Mouse (Mus musculus) embryonic facial prominence, embryonic 15.5 days (tissue): ENCODE measurements around the gene Aco1. TPM values are rescaled to one million over a fixed set of nuclear protein-coding genes. Genes with fewer than 3 reads are reported as not detected.
A peak's percentile ranks its signal among the peaks of the same experiment; 100 is the strongest.

Experiments used
- ATAC-seq: fragments of 200-750 bp; cut with Nextera tagmentation; 2 replicates; pipeline ENCODE4 v1.8.0; 2017; ENCODE audit warnings: low read depth, moderate TSS enrichment; ENCODE audit not compliant: insufficient number of reproducible peaks, low FRiP score, low TSS enrichment
- H3K27ac ChIP-seq: fragments of 300-500 bp; sonication (generic); replicated peaks from 2 replicates; pipeline ENCODE4 v1.5.1; 2015; ENCODE audit warnings: mild to moderate bottlenecking, inconsistent platforms
- H3K27me3 ChIP-seq: fragments of 300-500 bp; sonication (generic); 2 replicates; pipeline ENCODE4 v1.6.1; 2015; ENCODE audit warnings: inconsistent platforms
- H3K36me3 ChIP-seq: fragments of 300-500 bp; sonication (generic); 2 replicates; pipeline ENCODE4 v1.6.1; 2015; ENCODE audit warnings: mild to moderate bottlenecking, inconsistent platforms
- H3K4me1 ChIP-seq: fragments of 300-500 bp; sonication (generic); 2 replicates; pipeline ENCODE4 v1.6.1; 2015; ENCODE audit warnings: inconsistent platforms
- H3K4me2 ChIP-seq: fragments of 300-500 bp; sonication (generic); replicated peaks from 2 replicates; pipeline ENCODE4 v1.6.1; 2015; ENCODE audit warnings: mild to moderate bottlenecking, inconsistent platforms
- H3K4me3 ChIP-seq: fragments of 300-500 bp; sonication (generic); replicated peaks from 2 replicates; pipeline ENCODE4 v1.5.1; 2015; ENCODE audit warnings: mild to moderate bottlenecking, inconsistent platforms
- H3K9ac ChIP-seq: fragments of 300-500 bp; sonication (generic); 2 replicates; pipeline ENCODE4 v1.6.1; 2015; ENCODE audit warnings: inconsistent platforms
- H3K9me3 ChIP-seq: fragments of 300-500 bp; sonication (generic); replicated peaks from 2 replicates; pipeline ENCODE4 v1.6.1; 2016; ENCODE audit warnings: inconsistent platforms
- WGBS: fragments of 180-500 bp; shearing (Covaris S2); methylation state at CpG from one replicate; pipeline ENCODE4 v1.1.7; 2015; 5-methylcytosine and 5-hydroxymethylcytosine counted together
- polyA plus RNA-seq: library from polyadenylated mRNA; unstranded; fragments of >200 nt; fragmentation: Nextera tagmentation; extraction: Ambion mirVana; gene quantifications from 2 replicates; pipeline ENCODE4 v1.2.1, GENCODE M21; 2015

Aco1 gene
- polyA plus RNA-seq, 1 experiment from 2014 or later, result 44.1 TPM

DNA sequence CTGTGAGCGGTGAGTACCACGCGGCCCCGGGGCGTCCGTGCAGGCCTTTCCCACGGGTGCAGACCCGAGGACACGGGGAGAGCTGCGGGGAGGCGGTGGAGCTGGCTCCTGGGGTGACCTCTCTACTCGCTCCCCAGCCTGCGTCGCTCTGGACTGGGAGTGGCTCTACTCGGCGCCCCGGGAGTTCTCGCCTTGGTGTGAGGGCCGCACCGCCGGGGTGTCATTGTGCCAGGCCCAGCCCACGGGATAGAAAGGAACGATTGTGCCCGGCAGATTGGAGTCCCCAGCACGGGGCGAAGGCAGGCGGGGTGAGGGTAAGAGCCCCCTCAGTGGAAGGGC, 621 bp downstream of the Aco1 start:
- under 1% methylated on average over 27 of the region's 27 CpGs for WGBS
- peaks cover 12% of the 10 kb centered on the region; the same call in 1 of the 2 replicates for H3K4me1 ChIP-seq
- no peak for ATAC-seq
- peak overlapping the region; percentile 76 for H3K4me2 ChIP-seq
- H3K4me3 ChIP-seq, result peak overlapping the region; percentile 75
- no peaks in the 10 kb centered on the region for H3K9me3 ChIP-seq
- peak overlapping the region; percentile 44 for H3K9ac ChIP-seq
- no peaks in the 10 kb centered on the region for H3K36me3 ChIP-seq
- no peaks in the 10 kb centered on the region for H3K27me3 ChIP-seq
- H3K27ac ChIP-seq, result peak overlapping the region; percentile 96

DNA sequence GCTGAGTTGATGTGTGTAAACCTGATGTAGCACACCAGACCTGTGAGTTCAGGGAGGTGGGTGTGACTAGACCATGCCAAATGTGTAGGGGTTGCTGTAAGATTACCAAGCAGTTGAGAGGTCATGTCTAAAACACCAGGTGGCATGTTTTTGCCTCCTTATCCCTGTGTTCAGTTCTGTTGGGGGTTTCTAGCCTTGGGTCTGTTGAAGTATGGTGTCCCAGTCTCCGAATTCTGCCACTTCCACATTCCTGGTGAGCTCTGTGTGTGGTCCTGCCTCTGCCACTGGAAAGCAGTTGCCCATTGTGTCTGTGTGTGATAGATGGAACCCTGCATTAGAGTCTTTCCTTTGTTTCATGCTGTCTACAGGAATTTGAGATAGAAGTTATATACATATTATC, 1.7 kb downstream of the Aco1 start:
- Histone ChIP-seq H3K4me1 (peaks cover 12% of the 10 kb centered on the region; the same call in 1 of the 2 replicates), H3K27me3 (no peaks in the 10 kb centered on the region), H3K4me2 (peak overlapping the region; percentile 76), H3K36me3 (no peaks in the 10 kb centered on the region), H3K4me3 (peak overlapping the region; percentile 75; the same call in 1 of the 2 replicates), H3K9me3 (no peaks in the 10 kb centered on the region), H3K9ac (no peak overlapping the region), H3K27ac (no peak overlapping the region)
- no peak for ATAC-seq
- 32% methylated on average over 1 of the region's 1 CpGs for WGBS

DNA sequence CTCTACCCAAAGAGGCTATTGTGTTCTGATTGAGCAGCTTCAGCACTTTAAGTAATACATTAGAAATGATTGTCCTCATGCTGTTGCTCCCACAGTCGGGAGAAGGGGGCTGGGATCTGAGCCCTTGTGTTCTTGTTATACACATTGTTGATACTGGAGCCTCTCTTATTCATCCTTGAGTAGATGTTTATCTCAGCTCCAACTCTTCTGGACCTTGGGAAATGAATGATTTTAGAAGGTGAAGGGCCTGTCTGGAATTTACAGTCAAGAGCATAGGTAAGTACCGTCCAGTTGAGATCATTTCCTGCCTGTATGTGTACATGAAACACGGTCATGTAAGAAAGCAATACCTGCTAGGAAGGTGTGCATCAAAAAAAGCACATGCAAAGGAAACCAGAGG, 2.1 kb downstream of the Aco1 start:
- 77% methylated on average over 3 of the region's 3 CpGs for WGBS
- Histone ChIP-seq H3K27ac (no peak overlapping the region), H3K4me2 (no peak overlapping the region), H3K9ac (no peak overlapping the region), H3K4me1 (peaks cover 12% of the 10 kb centered on the region; the same call in 1 of the 2 replicates), H3K36me3 (no peaks in the 10 kb centered on the region), H3K4me3 (no peak overlapping the region), H3K27me3 (no peaks in the 10 kb centered on the region), H3K9me3 (no peaks in the 10 kb centered on the region)
- no peak for ATAC-seq

DNA sequence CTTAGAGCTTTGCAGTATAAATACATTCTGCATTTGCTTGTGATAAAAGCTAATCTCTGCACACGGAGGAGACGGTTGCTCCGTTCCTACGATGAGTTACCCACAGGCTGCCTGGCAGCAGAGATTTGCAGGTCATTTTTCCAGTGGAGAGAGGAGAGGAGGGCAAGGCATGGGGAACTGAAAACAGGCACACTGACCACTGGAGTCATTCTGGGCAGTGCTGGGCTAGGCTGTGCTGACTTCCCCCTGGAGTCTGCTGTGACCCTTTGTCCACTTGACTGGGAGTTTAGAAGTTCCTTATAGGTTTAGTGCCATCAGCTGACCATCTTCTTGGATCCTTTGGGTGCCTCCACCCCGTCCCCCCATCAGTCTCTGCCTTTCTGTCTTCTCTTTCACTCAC, 5.4 kb downstream of the Aco1 start:
- Histone ChIP-seq H3K9ac (no peak overlapping the region), H3K4me1 (peaks cover 5% of the 10 kb centered on the region; the same call in 1 of the 2 replicates), H3K36me3 (no peaks in the 10 kb centered on the region), H3K4me2 (no peak overlapping the region), H3K9me3 (no peaks in the 10 kb centered on the region), H3K27me3 (no peaks in the 10 kb centered on the region), H3K27ac (no peak overlapping the region), H3K4me3 (no peak overlapping the region)
- no peak for ATAC-seq
- WGBS, result 85% methylated on average over 5 of the region's 5 CpGs

DNA sequence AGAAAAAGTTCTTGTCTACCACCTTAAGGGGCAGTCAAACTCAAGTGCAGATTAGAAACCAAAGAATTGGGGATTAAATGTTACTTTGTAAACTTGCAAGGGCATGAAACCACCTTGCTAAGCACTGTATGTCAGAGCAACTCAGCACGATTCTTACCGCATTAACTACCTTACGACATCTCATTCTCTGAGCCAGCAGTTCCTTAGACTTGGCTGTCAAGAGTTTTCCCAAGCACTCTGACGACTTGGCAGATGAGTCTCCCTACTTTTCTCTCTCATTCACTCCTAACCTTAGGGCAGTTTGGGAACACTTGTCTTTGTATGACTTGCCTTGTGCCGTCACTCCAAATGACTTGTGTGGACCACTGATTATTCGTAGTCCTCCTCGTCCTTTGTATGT, 7.2 kb downstream of the Aco1 start:
- no peak overlapping the region for H3K27ac ChIP-seq
- H3K4me1 ChIP-seq, result no peaks in the 10 kb centered on the region
- no peaks in the 10 kb centered on the region for H3K27me3 ChIP-seq
- WGBS, result 80% methylated on average over 7 of the region's 7 CpGs
- H3K4me3 ChIP-seq, result no peak overlapping the region
- no peak overlapping the region for H3K9ac ChIP-seq
- no peak overlapping the region for H3K4me2 ChIP-seq
- H3K36me3 ChIP-seq, result no peaks in the 10 kb centered on the region
- no peak for ATAC-seq
- H3K9me3 ChIP-seq, result no peaks in the 10 kb centered on the region

DNA sequence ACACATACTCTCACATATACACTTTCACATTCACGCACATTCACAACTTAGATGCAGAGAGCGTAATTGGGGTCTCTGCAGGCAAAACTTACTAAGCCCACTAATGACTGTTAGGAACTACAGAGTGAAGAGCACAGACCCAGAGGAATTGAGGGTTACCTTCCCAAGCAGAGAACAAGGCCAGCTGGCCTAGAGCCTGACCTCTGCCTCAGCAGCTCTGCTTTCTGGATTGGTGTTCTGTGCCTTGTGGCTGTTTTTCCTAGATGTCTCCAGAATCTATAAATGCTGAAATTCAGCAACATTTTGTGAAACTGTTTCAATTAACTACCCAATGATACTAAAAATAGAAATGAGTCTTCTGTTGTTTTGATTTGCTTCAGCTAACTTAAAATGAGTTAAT, 9.9 kb downstream of the Aco1 start:
- no peaks in the 10 kb centered on the region for H3K36me3 ChIP-seq
- H3K9ac ChIP-seq, result no peak overlapping the region
- no peak overlapping the region for H3K4me2 ChIP-seq
- no peak for ATAC-seq
- no peaks in the 10 kb centered on the region for H3K4me1 ChIP-seq
- H3K4me3 ChIP-seq, result no peak overlapping the region
- no peaks in the 10 kb centered on the region for H3K9me3 ChIP-seq
- H3K27me3 ChIP-seq, result no peaks in the 10 kb centered on the region
- WGBS, result 93% methylated on average over 2 of the region's 2 CpGs
- no peak overlapping the region for H3K27ac ChIP-seq

DNA sequence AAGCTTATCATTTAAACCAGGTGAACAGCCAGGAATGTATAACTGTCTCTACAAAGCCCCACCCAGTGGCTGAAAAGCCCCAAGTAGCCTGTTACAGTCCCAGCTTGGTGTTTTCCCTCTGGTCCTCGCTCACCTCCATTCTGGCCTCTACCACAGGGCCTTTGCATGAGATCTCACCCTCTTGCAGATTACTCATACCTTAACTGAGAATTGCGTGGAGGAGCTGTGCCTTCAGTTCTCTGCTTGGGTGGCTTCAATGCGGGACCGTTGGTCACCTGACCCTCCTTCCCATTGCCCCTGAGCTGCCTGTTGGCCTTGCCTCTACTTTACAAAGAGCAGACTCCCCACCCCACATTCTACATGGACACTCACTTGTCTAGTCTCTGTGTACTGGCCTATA, 10.6 kb downstream of the Aco1 start:
- Histone ChIP-seq H3K36me3 (no peaks in the 10 kb centered on the region), H3K9me3 (no peaks in the 10 kb centered on the region), H3K4me2 (no peak overlapping the region), H3K27me3 (no peaks in the 10 kb centered on the region), H3K4me1 (no peaks in the 10 kb centered on the region), H3K27ac (no peak overlapping the region), H3K4me3 (no peak overlapping the region), H3K9ac (no peak overlapping the region)
- WGBS, result 93% methylated on average over 4 of the region's 4 CpGs
- no peak for ATAC-seq

DNA sequence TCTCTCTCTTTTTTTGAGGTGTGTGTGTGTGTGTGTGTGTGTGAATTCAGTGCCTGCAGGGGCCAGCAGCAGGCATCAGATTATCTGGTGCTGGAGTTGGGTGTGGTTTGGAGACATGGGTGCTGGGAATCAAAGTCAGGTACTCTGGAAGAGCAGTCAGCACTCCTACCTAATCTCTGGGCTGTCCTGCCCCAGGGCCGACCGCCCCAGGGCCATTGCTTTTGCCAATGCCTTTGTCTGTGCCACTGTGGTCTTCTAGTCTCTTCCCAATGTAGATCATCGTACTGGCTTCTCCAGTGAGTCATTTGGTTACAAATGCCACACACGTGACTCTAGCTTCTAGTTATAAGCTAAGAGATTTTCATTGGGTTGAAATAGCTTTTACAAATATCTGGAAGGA, 11.9 kb downstream of the Aco1 start:
- Histone ChIP-seq H3K4me2 (no peak overlapping the region), H3K9me3 (no peaks in the 10 kb centered on the region), H3K36me3 (no peaks in the 10 kb centered on the region), H3K27me3 (no peaks in the 10 kb centered on the region), H3K9ac (no peak overlapping the region), H3K4me3 (no peak overlapping the region), H3K4me1 (no peaks in the 10 kb centered on the region), H3K27ac (no peak overlapping the region)
- ATAC-seq, result no peak
- 90% methylated on average over 4 of the region's 4 CpGs for WGBS

DNA sequence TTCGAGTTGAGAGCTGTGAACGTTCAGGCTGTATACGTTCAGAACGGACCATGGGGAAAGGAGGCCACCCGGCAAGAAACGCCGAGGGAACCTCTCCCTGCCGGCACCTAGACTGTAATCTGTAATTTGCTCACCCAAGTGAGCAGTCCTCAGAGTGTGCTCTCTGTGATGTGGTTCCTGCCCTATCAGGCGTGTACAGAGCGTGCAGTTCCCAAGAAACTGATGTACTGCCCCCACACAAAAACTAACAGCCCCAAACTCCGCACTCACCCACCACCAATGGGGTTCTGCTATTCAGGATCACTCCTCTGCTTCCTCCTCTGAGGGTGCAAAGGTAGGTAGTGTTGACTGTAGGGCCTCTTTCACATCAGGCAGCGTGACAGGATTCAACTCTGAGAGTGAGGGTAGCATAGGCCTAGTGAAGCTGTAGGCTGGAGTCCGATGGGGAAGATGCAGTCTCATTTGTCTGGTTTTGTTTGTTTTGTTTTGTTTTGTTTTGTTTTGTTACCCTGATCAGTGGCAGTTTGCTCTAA, 12.7 kb downstream of the Aco1 start:
- 87% methylated on average over 13 of the region's 13 CpGs for WGBS
- H3K27ac ChIP-seq, result no peak overlapping the region
- H3K9me3 ChIP-seq, result no peaks in the 10 kb centered on the region
- no peak for ATAC-seq
- H3K27me3 ChIP-seq, result no peaks in the 10 kb centered on the region
- H3K4me2 ChIP-seq, result no peak overlapping the region
- H3K4me1 ChIP-seq, result no peaks in the 10 kb centered on the region
- no peak overlapping the region for H3K9ac ChIP-seq
- H3K36me3 ChIP-seq, result no peaks in the 10 kb centered on the region
- H3K4me3 ChIP-seq, result no peak overlapping the region

DNA sequence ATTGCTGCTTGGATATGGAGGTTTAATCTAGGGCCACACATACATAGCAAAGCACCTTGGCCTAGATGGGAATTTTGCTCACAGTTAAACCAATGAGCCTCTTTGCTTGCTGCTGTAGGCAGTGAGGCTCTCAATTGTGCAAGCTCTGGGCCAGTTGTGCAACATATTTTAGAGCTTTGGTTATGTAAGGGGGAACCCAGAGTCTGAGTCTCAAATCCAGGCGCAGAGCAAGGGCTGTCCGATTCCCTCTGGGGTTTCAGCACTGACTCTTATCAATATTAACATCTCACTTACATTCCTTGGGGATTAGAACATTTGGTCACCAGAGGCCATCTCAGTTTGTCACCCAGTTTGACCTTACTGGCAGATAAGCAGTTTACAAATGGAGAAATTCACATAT, 13.3 kb downstream of the Aco1 start:
- H3K4me1 ChIP-seq, result no peaks in the 10 kb centered on the region
- 55% methylated on average over 2 of the region's 2 CpGs for WGBS
- no peaks in the 10 kb centered on the region for H3K9me3 ChIP-seq
- H3K9ac ChIP-seq, result no peak overlapping the region
- H3K27ac ChIP-seq, result no peak overlapping the region
- H3K4me3 ChIP-seq, result no peak overlapping the region
- ATAC-seq, result no peak
- no peaks in the 10 kb centered on the region for H3K27me3 ChIP-seq
- no peaks in the 10 kb centered on the region for H3K36me3 ChIP-seq
- H3K4me2 ChIP-seq, result no peak overlapping the region

DNA sequence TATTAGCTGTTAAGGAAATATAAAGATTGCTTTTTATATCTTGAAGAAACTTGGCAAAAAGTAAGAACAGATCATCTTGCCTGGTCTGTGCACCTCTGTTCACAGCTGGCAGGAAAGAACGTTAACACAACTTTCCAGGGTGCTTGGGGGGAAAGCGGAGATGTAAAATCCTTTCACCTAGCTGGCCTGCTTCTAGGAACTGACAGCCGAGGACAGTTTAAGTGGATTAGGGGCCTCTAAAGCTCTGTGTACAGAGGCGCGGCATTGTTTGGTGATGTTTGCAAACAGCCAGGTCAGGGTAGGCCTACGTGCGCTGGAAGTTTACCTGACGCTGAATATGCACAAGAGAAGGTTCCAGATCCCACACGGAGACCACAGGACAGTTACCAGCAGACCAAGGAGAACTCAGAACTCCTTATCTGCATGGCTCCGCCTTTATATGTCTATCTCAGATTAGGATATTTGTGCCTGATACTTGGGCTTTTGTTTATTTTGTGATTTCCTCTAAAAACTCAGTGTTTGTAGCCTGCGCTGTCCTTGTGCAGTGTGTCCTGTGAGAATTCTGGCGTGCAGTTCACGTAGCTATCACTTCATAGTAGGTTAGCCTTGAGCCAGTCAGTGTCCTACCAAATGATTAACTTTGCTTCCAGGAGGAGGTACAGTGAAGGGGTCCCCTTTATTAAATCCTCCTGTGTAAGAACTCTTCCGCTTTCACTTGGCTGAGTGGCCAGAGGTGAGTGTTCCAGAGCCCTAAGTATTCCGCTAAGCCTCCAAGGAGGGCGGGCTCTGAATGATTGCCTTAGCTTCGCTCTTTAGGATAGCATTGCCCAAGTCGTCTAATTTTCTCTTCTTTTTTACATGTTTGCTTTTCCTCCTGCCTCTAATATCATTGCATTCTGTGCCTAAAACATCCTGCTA, 14.0 kb downstream of the Aco1 start:
- WGBS, result 75% methylated on average over 18 of the region's 18 CpGs
- Histone ChIP-seq H3K9ac (no peak overlapping the region), H3K4me3 (no peak overlapping the region), H3K9me3 (no peaks in the 10 kb centered on the region), H3K4me2 (no peak overlapping the region), H3K27me3 (no peaks in the 10 kb centered on the region), H3K27ac (no peak overlapping the region; the same call in 1 of the 2 replicates), H3K4me1 (no peaks in the 10 kb centered on the region), H3K36me3 (no peaks in the 10 kb centered on the region)
- ATAC-seq, result no peak
